Mouse (Mus musculus) frontal cortex, postnatal 10 days (tissue): ENCODE measurements around the gene Naa80.
"Not testable (repeated sequence)": the region's sequence is repeated elsewhere in the genome, so short reads cannot be mapped to it uniquely, and the experiment has no call there.

ENCODE experiments used
- DNase-seq, 2 experiments: peaks; one replicate each; pipeline ENCODE4 v3.0.0; 2022; ENCODE audit warnings: low spot score in 2 of 2, mixed read lengths in 1 of 2

Naa80 gene

GRCm38 (mm10) chr9:107571534-107572326, 7.0 kb upstream of the Naa80 start:
- no peak for DNase-seq

- DNase-seq = no peak
Observed at GRCm38 (mm10) chr9:107572327-107572662, 6.4 kb upstream of the Naa80 start.

- not testable (repeated sequence) for DNase-seq
Observed at GRCm38 (mm10) chr9:107573774-107574173, 4.9 kb upstream of the Naa80 start.

- DNase-seq = no peak
Observed at GRCm38 (mm10) chr9:107575579-107576356, 2.9 kb upstream of the Naa80 start.

- DNase-seq = no peak
Observed at GRCm38 (mm10) chr9:107576357-107577107, 2.2 kb upstream of the Naa80 start, which contains the start of gene Hyal1. Gene Hyal1 (plus strand): TSS chr9:107576927.

- no peak for DNase-seq
Observed at GRCm38 (mm10) chr9:107577871-107578270, 816 bp upstream of the Naa80 start.

GRCm38 (mm10) chr9:107579023-107579900, 575 bp downstream of the Naa80 start:
- no peak for DNase-seq

GRCm38 (mm10) chr9:107580501-107581317, 2.0 kb downstream of the Naa80 start, which contains the start of gene Hyal3:
Gene Hyal3 (plus strand): TSS chr9:107580818.
- DNase-seq = peak; percentile 81 to 85

- DNase-seq = no peak
Observed at GRCm38 (mm10) chr9:107581584-107581983, 2.9 kb downstream of the Naa80 start.

GRCm38 (mm10) chr9:107582509-107583062, 3.9 kb downstream of the Naa80 start:
- DNase-seq = no peak

GRCm38 (mm10) chr9:107583174-107583573, 4.5 kb downstream of the Naa80 start:
- no peak for DNase-seq

- no peak for DNase-seq
Observed at GRCm38 (mm10) chr9:107586504-107586903, 7.8 kb downstream of the Naa80 start.

- DNase-seq = peak; percentile 97 to 98
Observed at GRCm38 (mm10) chr9:107586974-107587832, 8.5 kb downstream of the Naa80 start, which contains the start of gene Ifrd2. Gene Ifrd2 (plus strand): TSS chr9:107587642.

GRCm38 (mm10) chr9:107587833-107588639, 9.3 kb downstream of the Naa80 start:
- DNase-seq = peak in 1 of 2 experiments; percentile 48

GRCm38 (mm10) chr9:107590058-107590772, 11.5 kb downstream of the Naa80 start:
- DNase-seq = no peak

- DNase-seq = no peak
Observed at GRCm38 (mm10) chr9:107590773-107591060, 12.0 kb downstream of the Naa80 start.
